Mouse (Mus musculus) bone marrow macrophage, adult 2 months (primary cell): ENCODE measurements at regions not wholly inside any gene's neighbourhood (a gene's known extent, or its start where the extent isn't known, plus 50 kb on each side); places are given as distances from the start of the nearest gene placed in this dataset.

Experiments used
- CTCF ChIP-seq: IDR thresholded peaks from 2 replicates; pipeline ENCODE4 v1.5.1; 2012; ENCODE audit warnings: low read depth, mild to moderate bottlenecking, low read length, moderate library complexity
- POLR2A ChIP-seq: IDR thresholded peaks from 2 replicates; pipeline ENCODE4 v1.6.1; 2012; ENCODE audit warnings: mild to moderate bottlenecking, low read depth, low read length, borderline replicate concordance

DNA sequence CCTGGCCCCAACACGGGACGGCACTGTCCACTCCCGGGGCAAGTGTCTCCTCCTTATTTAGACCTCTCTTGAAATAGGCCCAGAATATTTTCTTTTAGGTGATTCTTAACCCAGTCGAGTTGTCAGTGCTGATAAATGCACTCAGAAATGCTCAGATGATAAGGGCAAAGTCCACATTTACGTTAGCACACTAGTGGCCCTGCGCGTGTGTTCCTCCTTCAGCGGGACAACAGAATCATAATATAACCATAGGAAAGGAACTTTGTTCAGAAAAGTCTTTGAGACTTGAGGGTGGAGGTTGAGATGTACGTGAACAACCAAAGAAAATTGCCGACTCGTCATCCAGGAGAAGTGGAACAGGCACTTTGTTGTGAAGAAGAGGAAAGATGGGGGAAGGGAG lies 113.8 kb upstream of the Smyd2 start:
- TF ChIP-seq CTCF (no peak), POLR2A (no peak)
